Mouse (Mus musculus): ENCODE results near the gene Pcdh15.

DNA sequence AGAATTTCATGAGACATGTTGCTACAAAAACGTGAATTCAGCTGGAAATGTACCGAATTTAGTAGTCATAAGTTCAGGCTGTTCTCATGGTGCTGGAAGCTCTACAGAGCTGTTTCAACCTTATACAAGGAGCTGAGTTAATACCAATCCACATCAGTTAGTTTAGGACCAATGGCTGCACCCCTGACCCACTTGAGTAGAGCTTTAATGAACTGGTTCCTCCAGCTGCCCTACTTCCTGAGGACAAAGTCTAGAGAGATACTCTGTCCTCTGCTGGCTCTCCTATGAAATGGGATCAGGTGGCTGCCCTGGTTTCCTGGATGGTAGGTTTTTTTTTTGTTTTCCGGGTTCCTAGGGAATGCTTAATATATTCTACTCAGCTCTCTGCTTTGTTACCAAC is 1030.0 kb downstream of the Pcdh15 start:
- TF ChIP-seq CTCF (IDR thresholded peaks at IDR 0.05; ENCODE audit: low read depth): no peak
- no peak for TF ChIP-seq EP300 (IDR thresholded peaks at IDR 0.05; ENCODE audit: low read depth)
